Mouse (Mus musculus): ENCODE measurements around the gene Pnpla6. TPM values are rescaled to one million over a fixed set of nuclear protein-coding genes. Genes with fewer than 3 reads are reported as not detected.

The Pnpla6 gene
- total RNA-seq, 2 experiments from 2014 or later, result 76.5 to 86.0 TPM

DNA sequence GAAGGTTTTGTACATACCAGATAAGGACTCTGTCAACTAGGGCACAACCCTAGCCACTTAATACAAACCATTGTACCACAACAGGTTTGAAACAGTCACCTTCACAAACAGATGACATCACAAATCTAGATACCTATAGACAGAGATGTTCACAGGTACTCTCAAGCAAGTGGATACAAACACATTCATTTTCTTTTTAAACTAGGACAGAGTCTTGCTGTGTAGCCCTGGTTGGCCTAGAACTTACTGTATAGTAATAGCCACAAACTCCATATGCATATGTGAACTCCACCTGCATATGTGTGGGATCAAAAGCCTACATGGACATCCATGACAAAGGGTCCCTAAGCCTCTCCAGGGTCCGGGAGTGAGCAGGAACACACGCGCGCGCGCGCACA, 71.8 kb downstream of the Pnpla6 start, which contains the start of gene Camsap3:
Camsap3 (plus strand) TSS at position 301 of the 398 bp plus-strand sequence.
- intact Hi-C loops (cut with DNase I), result no loop called here
- TF ChIP-seq CTCF (IDR thresholded peaks at IDR 0.05), result no peak
- Histone ChIP-seq H3K4me3 (peak within 1 kb of the TSS; percentile 75), H3K27ac (peak within 1 kb of the TSS; percentile 67)
- no peak for DNase-seq (ENCODE audit: extremely low spot score in 1 of 2, low spot score in 2 of 2)

DNA sequence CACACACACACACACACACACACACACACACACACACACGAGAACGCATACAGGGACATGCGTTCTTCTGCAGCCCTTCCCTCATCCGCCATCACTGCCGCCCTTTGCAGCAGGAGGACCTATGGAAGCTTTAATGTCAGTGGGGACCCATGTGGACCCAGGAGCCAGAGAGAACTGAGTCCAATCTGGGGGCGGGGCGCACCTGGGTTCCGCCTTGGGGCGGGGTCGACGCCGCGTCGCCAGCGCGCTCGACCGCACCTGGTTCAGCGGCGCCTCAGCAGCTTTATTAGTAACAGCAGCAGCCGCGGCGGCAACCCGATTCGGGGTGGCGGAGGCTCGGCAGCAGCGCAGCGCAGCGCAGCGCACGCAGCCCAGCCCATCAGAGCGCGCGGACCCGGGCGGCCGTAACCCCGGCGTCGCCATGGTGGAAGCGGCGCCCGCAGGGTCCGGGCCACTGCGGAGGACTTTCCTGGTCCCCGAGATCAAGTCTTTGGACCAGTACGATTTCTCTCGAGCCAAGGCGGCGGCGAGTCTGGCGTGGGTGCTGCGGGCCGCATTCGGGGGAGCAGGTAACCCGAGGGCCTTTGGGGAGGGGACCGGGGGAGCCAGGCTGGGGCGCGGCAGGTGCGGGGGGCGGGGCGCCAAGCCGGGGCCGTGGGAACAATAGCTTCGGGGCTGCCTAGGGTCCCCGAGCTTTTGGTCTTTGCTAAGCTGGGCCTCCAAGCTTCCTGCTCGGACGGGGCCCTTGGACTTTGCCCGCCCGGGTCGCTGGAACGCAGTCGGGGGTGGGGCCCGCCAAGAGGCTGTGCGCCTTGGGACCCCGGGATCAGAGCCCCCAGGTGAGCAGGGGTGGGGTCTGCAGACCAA, 72.4 kb downstream of the Pnpla6 start:
- intact Hi-C loops (cut with DNase I), result no loop called here

DNA sequence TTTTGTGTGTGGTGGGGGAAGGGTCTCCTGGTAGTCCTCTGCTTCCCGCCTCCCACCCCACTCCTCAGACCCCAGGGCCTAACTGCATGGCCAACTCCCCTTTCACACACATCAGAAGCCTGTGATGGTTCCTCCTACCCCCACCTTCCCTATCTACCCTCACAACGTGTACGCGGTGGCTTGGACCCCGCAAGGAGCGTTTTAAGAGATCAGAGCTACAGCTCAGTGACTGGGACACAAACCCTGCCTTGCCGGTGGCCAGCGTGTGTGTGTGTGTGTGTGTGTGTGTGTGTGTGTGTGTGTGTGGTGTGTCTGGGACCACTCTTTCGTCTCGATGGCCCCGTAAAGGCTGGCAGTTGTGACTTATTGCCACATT, 73.1 kb downstream of the Pnpla6 start:
- no peak for TF ChIP-seq CTCF (IDR thresholded peaks at IDR 0.05)
- H3K27ac ChIP-seq, result peak overlapping the region; percentile 67
- intact Hi-C loops (cut with DNase I), result no loop called here
- DNase-seq (ENCODE audit: extremely low spot score in 1 of 2, low spot score in 2 of 2), result peak in 1 of 2 experiments; percentile 14
- H3K4me3 ChIP-seq, result peak overlapping the region; percentile 75

More for the DNA sequence above, 72.4 kb downstream of the Pnpla6 start:
- DNase-seq (ENCODE audit: extremely low spot score in 1 of 2, low spot score in 2 of 2), result peak; percentile 78 to 81
- no peak for TF ChIP-seq CTCF (IDR thresholded peaks at IDR 0.05)
- H3K4me3 ChIP-seq, result peak overlapping the region; percentile 75
- peak overlapping the region; percentile 67 for H3K27ac ChIP-seq

DNA sequence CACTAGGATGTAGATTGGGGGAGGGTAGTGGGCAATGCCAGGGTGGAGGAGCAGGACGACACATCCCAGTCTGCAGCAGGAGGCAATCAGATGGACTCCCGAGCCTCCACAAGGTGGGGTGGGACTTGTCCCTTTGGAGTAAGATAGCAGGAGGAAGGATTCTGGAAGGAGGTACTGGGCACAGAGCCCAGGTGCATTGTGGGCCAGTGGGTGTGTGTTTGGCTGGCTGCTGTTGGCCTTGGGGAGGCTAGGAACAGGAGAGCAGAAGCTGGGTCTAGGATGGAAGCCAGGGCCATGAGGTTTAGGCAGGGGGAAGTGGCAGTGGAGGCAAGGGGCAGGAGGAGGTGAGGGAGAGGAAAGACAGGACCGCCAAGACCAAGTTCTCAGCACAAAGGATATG, 78.3 kb downstream of the Pnpla6 start:
- intact Hi-C loops (cut with DNase I), result no loop called here
- H3K4me3 ChIP-seq, result no peak overlapping the region
- no peak for TF ChIP-seq CTCF (IDR thresholded peaks at IDR 0.05)
- H3K27ac ChIP-seq, result no peak overlapping the region
- DNase-seq (ENCODE audit: extremely low spot score in 1 of 2, low spot score in 2 of 2), result no peak

Other genes with a start within 250 kb of the Pnpla6 start
- gene Insr, start 235.8 kb upstream of the Pnpla6 start, total RNA-seq (2021), result 10 to 100 TPM; 50.8 to 52.0 TPM
- under 1 TPM in 1 of 2 experiments, not detected in 1; 0.23 TPM for gene A430078G23Rik, start 162.0 kb upstream of the Pnpla6 start, total RNA-seq (2021)
- gene Arhgef18, start 122.4 kb upstream of the Pnpla6 start, total RNA-seq (2021), result 10 to 100 TPM; 47.8 to 49.3 TPM
- gene Pex11g, start 47.7 kb upstream of the Pnpla6 start, total RNA-seq (2021), result under 1 TPM; 0.84 to 0.88 TPM
- gene Tex45, start 44.5 kb upstream of the Pnpla6 start, total RNA-seq (2021), result under 1 TPM in 1 of 2 experiments, not detected in 1; 0.23 TPM
- gene Zfp358, start 22.2 kb upstream of the Pnpla6 start, total RNA-seq (2021), result 10 to 100 TPM; 32.4 to 34.8 TPM
- 10 to 100 TPM; 90.6 to 96.1 TPM for gene Mcoln1, start 14.9 kb upstream of the Pnpla6 start, total RNA-seq (2021)
- not detected for gene C330021F23Rik, start 52.6 kb downstream of the Pnpla6 start, total RNA-seq (2021)
- gene Camsap3, start 71.9 kb downstream of the Pnpla6 start, total RNA-seq (2021), result 10 to 100 TPM; 33.6 to 35.4 TPM
- gene Xab2, start 105.9 kb downstream of the Pnpla6 start, total RNA-seq (2021), result 10 to 100 TPM; 37.3 to 38.4 TPM
- 10 to 100 TPM; 72.8 to 84.1 TPM for gene Pet100, start 106.2 kb downstream of the Pnpla6 start, total RNA-seq (2021)
- gene Pcp2, start 110.2 kb downstream of the Pnpla6 start, total RNA-seq (2021), result not detected
- gene Stxbp2, start 115.6 kb downstream of the Pnpla6 start, total RNA-seq (2021), result 10 to 100 TPM; 50.7 to 65.6 TPM
- gene Retn, start 140.4 kb downstream of the Pnpla6 start, total RNA-seq (2021), result 1 to 10 TPM in 1 of 2 experiments, under 1 TPM in 1; 0.79 to 1.2 TPM
- gene Mcemp1, start 150.4 kb downstream of the Pnpla6 start, total RNA-seq (2021), result under 1 TPM; 0.23 to 0.37 TPM
- 10 to 100 TPM; 10.8 to 14.2 TPM for gene Fcor, start 157.0 kb downstream of the Pnpla6 start, total RNA-seq (2021)
- gene Trappc5, start 160.9 kb downstream of the Pnpla6 start, total RNA-seq (2021), result 10 to 100 TPM; 26.4 to 27.2 TPM
- gene Fcer2a, start 178.8 kb downstream of the Pnpla6 start, total RNA-seq (2021), result not detected
- gene Clec4g, start 205.3 kb downstream of the Pnpla6 start, total RNA-seq (2021), result not detected
- gene Cd209a, start 233.6 kb downstream of the Pnpla6 start, total RNA-seq (2021), result 1 to 10 TPM in 1 of 2 experiments, under 1 TPM in 1; 0.54 to 1.5 TPM